Mouse (Mus musculus) adrenal gland, adult 8-10 months (tissue): ENCODE measurements around the gene Reep6. TPM values are rescaled to one million over a fixed set of nuclear protein-coding genes. Genes with fewer than 3 reads are reported as not detected.

Experiments used
- microRNA-seq, 2 experiments: library from miRNA; unstranded; fragments of <30 nt; microRNA quantifications; one replicate each; pipeline ENCODE4 v1.2.0; 2022
- total RNA-seq, 4 experiments: library from RNA; stranded (reverse); gene quantifications; 2 replicates each; pipeline ENCODE4 v1.2.4; 2022

Gene Reep6
- total RNA-seq, 4 experiments from 2014 or later, result 5.1 to 6.6 (median 5.9) TPM

Small RNA genes lying within 50 kb of the gene (microRNA-seq; reads per million reads assigned to microRNA genes)
- 0 reads per million in 2 experiments for gene Gm22721

Other genes starting within 250 kb of the Reep6 start
- 10 to 100 TPM; 27.4 to 54.8 (median 45.1) TPM for gene Sbno2, start 224.4 kb upstream of the Reep6 start, total RNA-seq
- gene Stk11, start 214.2 kb upstream of the Reep6 start, total RNA-seq, result 100 to 1,000 TPM; 127 to 146 (median 143) TPM
- 100 to 1,000 TPM; 380 to 452 (median 425) TPM for gene Atp5d, start 191.3 kb upstream of the Reep6 start, total RNA-seq
- 10 to 100 TPM; 58.4 to 92.4 (median 81.9) TPM for gene Cbarp, start 189.1 kb upstream of the Reep6 start, total RNA-seq
- 100 to 1,000 TPM in 1 of 4 experiments, 10 to 100 TPM in 3; 56.4 to 145 (median 90.1) TPM for gene Midn, start 181.7 kb upstream of the Reep6 start, total RNA-seq
- gene Cirbp, start 164.0 kb upstream of the Reep6 start, total RNA-seq, result 100 to 1,000 TPM in 3 of 4 experiments, 10 to 100 TPM in 1; 44.2 to 234 (median 162) TPM
- 10 to 100 TPM; 18.1 to 22.1 (median 21.7) TPM for gene 1600002K03Rik, start 157.0 kb upstream of the Reep6 start, total RNA-seq
- gene Efna2, start 150.5 kb upstream of the Reep6 start, total RNA-seq, result 1 to 10 TPM; 2.4 to 5.2 (median 3.3) TPM
- 10 to 100 TPM; 26.5 to 41.6 (median 32.9) TPM for gene Mum1, start 103.5 kb upstream of the Reep6 start, total RNA-seq
- 100 to 1,000 TPM; 192 to 257 (median 232) TPM for gene Ndufs7, start 80.8 kb upstream of the Reep6 start, total RNA-seq
- gene Gamt, start 68.9 kb upstream of the Reep6 start, total RNA-seq, result 100 to 1,000 TPM; 238 to 291 (median 243) TPM
- gene Dazap1, start 68.5 kb upstream of the Reep6 start, total RNA-seq, result 100 to 1,000 TPM in 2 of 4 experiments, 10 to 100 TPM in 2; 72.3 to 125 (median 90.3) TPM
- 1,000 to 10,000 TPM; 1,106 to 1,181 (median 1,155) TPM for gene Rps15, start 37.5 kb upstream of the Reep6 start, total RNA-seq
- gene Apc2, start 34.0 kb upstream of the Reep6 start, total RNA-seq, result 1 to 10 TPM; 1.5 to 6.8 (median 4.3) TPM
- 10 to 100 TPM; 34.7 to 40.0 (median 35.4) TPM for gene 2310011J03Rik, start 9.4 kb upstream of the Reep6 start, total RNA-seq
- 1 to 10 TPM; 3.5 to 8.2 (median 5.8) TPM for gene Pcsk4, start 455 bp upstream of the Reep6 start, total RNA-seq
- 10 to 100 TPM in 2 of 4 experiments, 1 to 10 TPM in 2; 9.2 to 11.1 (median 10.3) TPM for gene Adamtsl5, start 18.5 kb downstream of the Reep6 start, total RNA-seq
- 1 to 10 TPM in 1 of 4 experiments, under 1 TPM in 3; 0.21 to 1.3 (median 0.41) TPM for gene Plk5, start 26.5 kb downstream of the Reep6 start, total RNA-seq
- gene Mex3d, start 57.7 kb downstream of the Reep6 start, total RNA-seq, result 10 to 100 TPM; 17.4 to 21.6 (median 20.8) TPM
- gene Mbd3, start 69.6 kb downstream of the Reep6 start, total RNA-seq, result 100 to 1,000 TPM; 147 to 161 (median 156) TPM
- gene Uqcr11, start 76.9 kb downstream of the Reep6 start, total RNA-seq, result 100 to 1,000 TPM; 515 to 715 (median 604) TPM
- gene Tcf3, start 103.7 kb downstream of the Reep6 start, total RNA-seq, result 10 to 100 TPM; 56.7 to 75.7 (median 66.8) TPM
- gene Onecut3, start 164.9 kb downstream of the Reep6 start, total RNA-seq, result not detected
- 1 to 10 TPM; 1.2 to 3.0 (median 1.9) TPM for gene Atp8b3, start 209.2 kb downstream of the Reep6 start, total RNA-seq
- gene Rexo1, start 231.6 kb downstream of the Reep6 start, total RNA-seq, result 10 to 100 TPM; 54.2 to 60.1 (median 57.0) TPM
- 10 to 100 TPM; 12.7 to 15.4 (median 14.6) TPM for gene Klf16, start 247.4 kb downstream of the Reep6 start, total RNA-seq